Mouse (Mus musculus): Measurements from ENCODE around the gene Olfr1170.

The Olfr1170 gene

GRCm38 (mm10) chr2:88228234-88228633 lies at the start of gene Olfr1170:
Gene Olfr1170 (minus strand): TSS chr2:88228334.
- DNase-seq (ENCODE audit: low read depth, low spot score), result no peak

DNA sequence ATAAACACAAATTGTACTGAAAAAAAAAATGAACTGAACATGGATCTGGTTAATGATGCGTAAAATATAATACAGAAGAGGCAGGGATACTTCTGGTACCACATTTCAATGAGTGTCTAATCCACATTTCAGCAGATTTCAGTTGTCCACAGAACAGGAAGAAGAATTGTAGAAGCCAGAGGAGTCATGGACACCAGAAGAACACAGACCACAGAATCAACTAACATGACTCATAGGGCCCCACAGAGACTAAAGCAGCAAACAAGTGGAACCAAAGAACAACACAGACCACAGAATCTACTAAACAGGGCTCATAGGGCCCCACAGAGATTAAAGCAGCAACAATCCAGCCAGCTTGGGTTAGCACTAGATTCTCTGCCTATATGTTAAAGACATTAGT lies 7.3 kb downstream of the Olfr1170 start:
- no peak for DNase-seq (ENCODE audit: low read depth, low spot score)

DNA sequence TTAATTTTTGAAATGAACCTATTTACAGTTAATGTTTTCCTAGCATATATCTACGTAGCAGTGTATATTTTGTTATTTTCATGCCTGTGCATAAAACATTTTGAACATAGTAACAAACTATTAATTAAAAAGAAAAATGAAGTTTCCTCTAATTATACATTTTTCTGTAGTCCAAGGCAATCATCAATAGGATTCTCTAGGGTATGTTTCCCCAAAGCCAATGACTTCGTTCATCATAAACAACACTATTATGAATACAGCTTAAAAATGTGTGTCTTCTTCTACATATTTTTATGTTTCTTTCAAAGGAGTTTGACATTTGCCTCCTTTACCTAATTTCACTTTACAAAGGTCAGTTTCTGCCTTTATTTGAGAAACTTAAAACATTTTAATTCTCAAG lies 46.6 kb downstream of the Olfr1170 start, which contains the start of gene Olfr1168:
TSS of gene Olfr1168 (plus strand) at position 301 of the 400 bp plus-strand sequence.
- DNase-seq (ENCODE audit: low read depth, low spot score), result no peak

All from retina, postnatal 7 days (tissue).